Mouse (Mus musculus) brain, adult 2 months (tissue): ENCODE measurements at regions not wholly inside any gene's neighbourhood (a gene's known extent, or its start where the extent isn't known, plus 50 kb on each side); places are given as distances from the start of the nearest gene placed in this dataset.
A peak's percentile ranks its signal among the peaks of the same experiment; 100 is the strongest.

ENCODE experiments used
- DNase-seq: peaks from one replicate; pipeline ENCODE4 v3.0.0; 2011; ENCODE audit warnings: low read depth, low spot score

- no peak for DNase-seq
These were observed 60.6 kb upstream of the Tas2r134 start for GRCm38 (mm10) chr2:51566554-51567246.

GRCm38 (mm10) chr2:51563881-51564280, 63.4 kb upstream of the Tas2r134 start:
- no peak for DNase-seq

- DNase-seq: no peak
These were observed 64.1 kb upstream of the Tas2r134 start for GRCm38 (mm10) chr2:51563240-51563639.

- DNase-seq: peak; percentile 34
These were observed 76.4 kb upstream of the Tas2r134 start for GRCm38 (mm10) chr2:51550863-51551262.

GRCm38 (mm10) chr2:51549125-51549524, 78.2 kb upstream of the Tas2r134 start:
- DNase-seq: no peak

GRCm38 (mm10) chr2:51546181-51546580, 81.1 kb upstream of the Tas2r134 start:
- no peak for DNase-seq

GRCm38 (mm10) chr2:51543949-51544348, 83.4 kb upstream of the Tas2r134 start:
- DNase-seq: no peak

GRCm38 (mm10) chr2:51542272-51542671, 85.0 kb upstream of the Tas2r134 start:
- DNase-seq: peak; percentile 4

- DNase-seq: no peak
These were observed 94.4 kb upstream of the Tas2r134 start for GRCm38 (mm10) chr2:51532709-51533414.

- no peak for DNase-seq
These were observed 96.0 kb upstream of the Tas2r134 start for GRCm38 (mm10) chr2:51531106-51531839.

GRCm38 (mm10) chr2:51522766-51523165, 104.5 kb upstream of the Tas2r134 start:
- no peak for DNase-seq

GRCm38 (mm10) chr2:51509220-51510011, 117.9 kb upstream of the Tas2r134 start:
- DNase-seq: no peak

- DNase-seq: no peak
These were observed 129.4 kb upstream of the Tas2r134 start for GRCm38 (mm10) chr2:51497896-51498295.

GRCm38 (mm10) chr2:51473753-51474152, 153.6 kb upstream of the Tas2r134 start:
- DNase-seq: no peak

GRCm38 (mm10) chr2:51467027-51467694, 160.2 kb upstream of the Tas2r134 start:
- DNase-seq: peak; percentile 33

- DNase-seq: no peak
These were observed 161.3 kb upstream of the Tas2r134 start for GRCm38 (mm10) chr2:51466003-51466402.

- no peak for DNase-seq
These were observed 161.7 kb upstream of the Tas2r134 start for GRCm38 (mm10) chr2:51465576-51465975.

GRCm38 (mm10) chr2:51464356-51464755, 163.0 kb upstream of the Tas2r134 start:
- no peak for DNase-seq

- DNase-seq: peak; percentile 56
These were observed 166.4 kb upstream of the Tas2r134 start for GRCm38 (mm10) chr2:51460896-51461295.

- DNase-seq: no peak
These were observed 167.8 kb upstream of the Tas2r134 start for GRCm38 (mm10) chr2:51459486-51459885.

GRCm38 (mm10) chr2:51457717-51458116, 169.6 kb upstream of the Tas2r134 start:
- peak; percentile 74 for DNase-seq
